Mouse (Mus musculus): ENCODE results near the gene Man1a. TPM values are rescaled to one million over a fixed set of nuclear protein-coding genes. Genes with fewer than 3 reads are reported as not detected.
A peak's percentile ranks its signal among the peaks of the same experiment; 100 is the strongest.

Man1a gene
- 3.0 TPM for polyA plus RNA-seq (2012; fragmentation: generic; extraction: Trizol)

- peak within 1 kb of the TSS; percentile 92 for H3K4me2 ChIP-seq (ENCODE audit: low read depth)
- no peaks in the 10 kb centered on the region for H3K36me3 ChIP-seq (ENCODE audit: control insufficient read depth, insufficient read depth)
- peak within 1 kb of the TSS; percentile 82 for H3ac ChIP-seq (ENCODE audit: control insufficient read depth, insufficient read length)
- H3K79me2 ChIP-seq (ENCODE audit: control insufficient read depth, insufficient read depth) = no peaks in the 10 kb centered on the region
- TF ChIP-seq MYOD1 (IDR thresholded peaks at IDR 0.05; ENCODE audit: control insufficient read depth in 1 of 3, insufficient read length in 2 of 3, low read depth in 2 of 3) (no peak), E2F4 (IDR thresholded peaks at IDR 0.05; ENCODE audit: insufficient read depth) (no peak), TCF12 (IDR thresholded peaks at IDR 0.05; ENCODE audit: insufficient read depth, poor library complexity, severe bottlenecking) (no peak), POLR2AphosphoS2 (IDR thresholded peaks at IDR 0.05; ENCODE audit: insufficient read length, low read depth) (no peak), MYOG (IDR thresholded peaks at IDR 0.05; ENCODE audit: control insufficient read depth in 1 of 3, insufficient read depth in 1 of 3, insufficient read length in 2 of 3, low read depth in 2 of 3) (no peak), USF1 (IDR thresholded peaks at IDR 0.05; ENCODE audit: low read depth) (no peak), MAX (IDR thresholded peaks at IDR 0.05; ENCODE audit: low read depth) (no peak), TCF3 (IDR thresholded peaks at IDR 0.05; ENCODE audit: insufficient read length, low read depth) (no peak), POLR2A (IDR thresholded peaks at IDR 0.05; ENCODE audit: insufficient read length, low read depth) (no peak), REST (IDR thresholded peaks at IDR 0.05; ENCODE audit: insufficient read depth, insufficient read length) (no peak)
- no peaks in the 10 kb centered on the region for H3K27me3 ChIP-seq (ENCODE audit: control insufficient read depth, insufficient read depth, insufficient read length)
- H3K4me3 ChIP-seq = peak within 1 kb of the TSS; percentile 55
These were observed at the start of gene Man1a for GRCm38 (mm10) chr10:54076420-54076819. Gene Man1a, minus strand, starts transcription at chr10:54076609.

- Histone ChIP-seq H3K36me3 (ENCODE audit: control insufficient read depth, insufficient read depth) (no peaks in the 10 kb centered on the region), H3K27me3 (ENCODE audit: control insufficient read depth, insufficient read depth, insufficient read length) (no peaks in the 10 kb centered on the region), H3K4me3 (no peak overlapping the region), H3K79me2 (ENCODE audit: control insufficient read depth, insufficient read depth) (no peaks in the 10 kb centered on the region), H3K4me2 (ENCODE audit: low read depth) (no peak overlapping the region), H3ac (ENCODE audit: control insufficient read depth, insufficient read length) (no peak overlapping the region)
- TF ChIP-seq REST (IDR thresholded peaks at IDR 0.05; ENCODE audit: insufficient read depth, insufficient read length) (no peak), MAX (IDR thresholded peaks at IDR 0.05; ENCODE audit: low read depth) (no peak), CEBPB (IDR thresholded peaks at IDR 0.05; ENCODE audit: insufficient read depth, poor library complexity, severe bottlenecking) (no peak), TCF12 (IDR thresholded peaks at IDR 0.05; ENCODE audit: insufficient read depth, poor library complexity, severe bottlenecking) (no peak), MYOG (IDR thresholded peaks at IDR 0.05; ENCODE audit: control insufficient read depth in 1 of 3, insufficient read depth in 1 of 3, insufficient read length in 2 of 3, low read depth in 2 of 3) (no peak)
These were observed 45.4 kb upstream of the Man1a start for GRCm38 (mm10) chr10:54121816-54122215.

GRCm38 (mm10) chr10:54120375-54120774 lies 44.0 kb upstream of the Man1a start:
- TF ChIP-seq MAX (IDR thresholded peaks at IDR 0.05; ENCODE audit: low read depth) (no peak), POLR2A (IDR thresholded peaks at IDR 0.05; ENCODE audit: insufficient read length, low read depth) (no peak), TCF12 (IDR thresholded peaks at IDR 0.05; ENCODE audit: insufficient read depth, poor library complexity, severe bottlenecking) (no peak), USF1 (IDR thresholded peaks at IDR 0.05; ENCODE audit: low read depth) (no peak), SRF (IDR thresholded peaks at IDR 0.05; ENCODE audit: control insufficient read depth, insufficient read length, low read depth) (no peak), POLR2AphosphoS2 (IDR thresholded peaks at IDR 0.05; ENCODE audit: insufficient read length, low read depth) (no peak), MYOG (IDR thresholded peaks at IDR 0.05; ENCODE audit: control insufficient read depth in 1 of 3, insufficient read depth in 1 of 3, insufficient read length in 2 of 3, low read depth in 2 of 3) (no peak), MYOD1 (IDR thresholded peaks at IDR 0.05; ENCODE audit: control insufficient read depth in 1 of 3, insufficient read length in 2 of 3, low read depth in 2 of 3) (no peak), CEBPB (IDR thresholded peaks at IDR 0.05; ENCODE audit: insufficient read depth, poor library complexity, severe bottlenecking) (no peak), REST (IDR thresholded peaks at IDR 0.05; ENCODE audit: insufficient read depth, insufficient read length) (no peak), E2F4 (IDR thresholded peaks at IDR 0.05; ENCODE audit: insufficient read depth) (no peak), TCF3 (IDR thresholded peaks at IDR 0.05; ENCODE audit: insufficient read length, low read depth) (no peak)
- no peaks in the 10 kb centered on the region for H3K36me3 ChIP-seq (ENCODE audit: control insufficient read depth, insufficient read depth)
- H3K27me3 ChIP-seq (ENCODE audit: control insufficient read depth, insufficient read depth, insufficient read length) = no peaks in the 10 kb centered on the region
- H3K79me2 ChIP-seq (ENCODE audit: control insufficient read depth, insufficient read depth) = no peaks in the 10 kb centered on the region
- no peak overlapping the region for H3K4me2 ChIP-seq (ENCODE audit: low read depth)
- no peak overlapping the region for H3ac ChIP-seq (ENCODE audit: control insufficient read depth, insufficient read length)
- no peak overlapping the region for H3K4me3 ChIP-seq

GRCm38 (mm10) chr10:54119303-54119702 lies 42.9 kb upstream of the Man1a start:
- Histone ChIP-seq H3K4me3 (no peak overlapping the region), H3ac (ENCODE audit: control insufficient read depth, insufficient read length) (no peak overlapping the region), H3K79me2 (ENCODE audit: control insufficient read depth, insufficient read depth) (no peaks in the 10 kb centered on the region), H3K4me2 (ENCODE audit: low read depth) (no peak overlapping the region), H3K36me3 (ENCODE audit: control insufficient read depth, insufficient read depth) (no peaks in the 10 kb centered on the region), H3K27me3 (ENCODE audit: control insufficient read depth, insufficient read depth, insufficient read length) (no peaks in the 10 kb centered on the region)
- no peak for TF ChIP-seq MYOD1 (IDR thresholded peaks at IDR 0.05; ENCODE audit: control insufficient read depth in 1 of 3, insufficient read length in 2 of 3, low read depth in 2 of 3)
- TF ChIP-seq SRF (IDR thresholded peaks at IDR 0.05; ENCODE audit: control insufficient read depth, insufficient read length, low read depth) = no peak
- TF ChIP-seq POLR2AphosphoS2 (IDR thresholded peaks at IDR 0.05; ENCODE audit: insufficient read length, low read depth) = no peak
- TF ChIP-seq TCF3 (IDR thresholded peaks at IDR 0.05; ENCODE audit: insufficient read length, low read depth) = no peak
- TF ChIP-seq E2F4 (IDR thresholded peaks at IDR 0.05; ENCODE audit: insufficient read depth) = no peak
- no peak for TF ChIP-seq POLR2A (IDR thresholded peaks at IDR 0.05; ENCODE audit: insufficient read length, low read depth)
- TF ChIP-seq MYOG (IDR thresholded peaks at IDR 0.05; ENCODE audit: control insufficient read depth in 1 of 3, insufficient read depth in 1 of 3, insufficient read length in 2 of 3, low read depth in 2 of 3) = no peak
- TF ChIP-seq CEBPB (IDR thresholded peaks at IDR 0.05; ENCODE audit: insufficient read depth, poor library complexity, severe bottlenecking) = no peak
- no peak for TF ChIP-seq TCF12 (IDR thresholded peaks at IDR 0.05; ENCODE audit: insufficient read depth, poor library complexity, severe bottlenecking)
- TF ChIP-seq USF1 (IDR thresholded peaks at IDR 0.05; ENCODE audit: low read depth) = no peak
- no peak for TF ChIP-seq REST (IDR thresholded peaks at IDR 0.05; ENCODE audit: insufficient read depth, insufficient read length)
- TF ChIP-seq MAX (IDR thresholded peaks at IDR 0.05; ENCODE audit: low read depth) = no peak
